Mouse (Mus musculus) cerebellum, postnatal 4 days (tissue): ENCODE results near the gene Gm3264.
"Not testable (repeated sequence)": the region's sequence is repeated elsewhere in the genome, so short reads cannot be mapped to it uniquely, and the experiment has no call there.

Experiments
- DNase-seq, 2 experiments: peaks; one replicate each; pipeline ENCODE4 v3.0.0; 2022; ENCODE audit warnings: low spot score in 2 of 2, mixed read lengths in 1 of 2

Gm3264 gene

GRCm38 (mm10) chr14:4855299-4855980 lies at the start of gene Gm3264:
TSS of gene Gm3264 (plus strand) at chr14:4855576.
- peak; percentile 1 to 13 for DNase-seq

- peak in 1 of 2 experiments; percentile 3 for DNase-seq
Observed at GRCm38 (mm10) chr14:4806421-4806820, 49.0 kb upstream of the Gm3264 start.

GRCm38 (mm10) chr14:4821950-4822349 lies 33.4 kb upstream of the Gm3264 start:
- peak in 1 of 2 experiments; percentile 15 for DNase-seq

GRCm38 (mm10) chr14:4837806-4838205 lies 17.6 kb upstream of the Gm3264 start, which contains the start of gene Gm3269:
TSS of gene Gm3269 (plus strand) at chr14:4838106.
- not testable (repeated sequence) for DNase-seq

- not testable (repeated sequence) for DNase-seq
Observed at GRCm38 (mm10) chr14:4892116-4892515, 36.7 kb downstream of the Gm3264 start, which contains the start of gene Gm3278. TSS of gene Gm3278 (plus strand) at chr14:4892416.
